Mouse (Mus musculus) heart, adult 2 months (tissue): ENCODE measurements around the gene Csnk1g2. TPM values are rescaled to one million over a fixed set of nuclear protein-coding genes. Genes with fewer than 3 reads are reported as not detected.
A peak's percentile ranks its signal among the peaks of the same experiment; 100 is the strongest.

Experiments used
- DNase-seq, 2 experiments: peaks; one replicate each; pipeline ENCODE4 v3.0.0; 2021
- H3K27ac ChIP-seq: fragments of 200-600 bp; 2 replicates; pipeline ENCODE4 v1.8.1; 2022
- H3K27me3 ChIP-seq: fragments of 200-500 bp; 2 replicates; pipeline ENCODE4 v1.6.1; 2012; ENCODE audit warnings: mild to moderate bottlenecking, low read length, inconsistent platforms, mixed read lengths; ENCODE audit not compliant: control insufficient read depth, insufficient read depth
- H3K36me3 ChIP-seq: fragments of 200-500 bp; 2 replicates; pipeline ENCODE4 v1.6.1; 2012; ENCODE audit warnings: low read length, inconsistent platforms; ENCODE audit not compliant: control insufficient read depth, insufficient read depth
- H3K4me1 ChIP-seq: fragments of 200-500 bp; 2 replicates; pipeline ENCODE4 v1.6.1; 2011; ENCODE audit warnings: low read length; ENCODE audit not compliant: control insufficient read depth, insufficient read depth
- H3K4me3 ChIP-seq: fragments of 200-600 bp; 2 replicates; pipeline ENCODE4 v1.8.1; 2022
- H3K79me2 ChIP-seq: fragments of 200-500 bp; replicated peaks from 2 replicates; pipeline ENCODE4 v1.6.1; 2012; ENCODE audit warnings: mild to moderate bottlenecking, inconsistent platforms, low read length, moderate library complexity, mixed read lengths; ENCODE audit not compliant: control insufficient read depth, insufficient read depth
- H3K9ac ChIP-seq: fragments of 200-500 bp; 2 replicates; pipeline ENCODE4 v1.6.1; 2012; ENCODE audit warnings: low read depth, mild to moderate bottlenecking, control low read depth, inconsistent platforms, low read length, mixed read lengths
- CTCF ChIP-seq: fragments of 200-600 bp; IDR thresholded peaks from 2 replicates; pipeline ENCODE4 v1.8.1; 2022; ENCODE audit warnings: antibody characterized with exemption, mild to moderate bottlenecking, moderate library complexity
- EP300 ChIP-seq: fragments of 200-500 bp; IDR thresholded peaks from 2 replicates; pipeline ENCODE4 v1.6.1; 2011; ENCODE audit warnings: low read depth, low read length, control low read depth; ENCODE audit not compliant: insufficient read depth
- POLR2A ChIP-seq: fragments of 200-500 bp; IDR thresholded peaks from 2 replicates; pipeline ENCODE4 v1.6.1; 2011; ENCODE audit warnings: mild to moderate bottlenecking, low read depth, low read length, control low read depth; ENCODE audit not compliant: insufficient read depth
- WGBS: fragments of 180-500 bp; shearing (Covaris S2); methylation state at CpG from one replicate; pipeline ENCODE4 v1.1.7; 2018; 5-methylcytosine and 5-hydroxymethylcytosine counted together
- intact Hi-C: fragments of 180-260 bp; cut with DNase I; formaldehyde crosslinking; loops from one replicate; pipeline ENCODE4 v1.15.1; 2025
- polyA plus RNA-seq: library from polyadenylated mRNA; depleted of rRNA; stranded (reverse); fragments of >200 nt; gene quantifications from 2 replicates; pipeline ENCODE4 v1.2.3, GENCODE M21; 2012
- total RNA-seq, 2 experiments: library from RNA; stranded (reverse); gene quantifications; 2 replicates each; pipeline ENCODE4 v1.2.3; 2021

Gene Csnk1g2
- total and polyA plus RNA-seq, 3 experiments = 117 to 130 (median 130) TPM

DNA sequence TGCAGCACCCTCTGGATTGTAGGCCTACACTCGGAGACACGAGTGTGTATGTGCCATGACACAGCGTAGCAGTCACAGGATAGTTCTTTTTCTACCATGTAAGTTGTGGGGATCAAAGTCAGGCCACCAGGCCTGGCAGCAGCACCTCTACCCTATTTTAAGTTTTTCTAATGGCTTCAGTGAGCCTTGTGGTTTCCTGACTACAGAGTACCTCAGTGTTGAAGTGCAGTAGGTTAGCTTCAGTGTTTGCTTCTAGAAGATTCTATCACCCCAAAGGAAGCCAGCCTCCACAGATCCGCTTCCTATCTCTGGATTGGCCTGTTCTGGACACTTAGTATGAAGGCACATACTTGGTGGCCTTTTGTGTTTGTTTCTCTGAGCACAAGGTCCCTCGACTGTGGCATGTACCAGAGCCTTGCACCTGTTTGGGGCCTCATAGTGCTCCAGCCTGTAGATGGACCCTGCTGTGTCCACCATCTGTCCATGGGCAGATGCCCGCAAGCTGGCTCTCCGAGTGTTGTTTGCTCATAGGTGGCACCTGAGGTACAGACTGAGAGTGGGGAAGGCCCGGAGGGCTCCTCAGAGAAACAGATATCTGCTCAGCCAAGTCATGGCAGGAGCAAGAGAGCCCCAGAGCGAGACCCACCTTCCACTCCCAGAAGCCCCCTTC, 12.4 kb upstream of the Csnk1g2 start:
- Histone ChIP-seq H3K79me2 (peaks cover 4% of the 10 kb centered on the region; the same call in 1 of the 2 replicates), H3K36me3 (no peaks in the 10 kb centered on the region), H3K27me3 (no peaks in the 10 kb centered on the region), H3K9ac (no peak overlapping the region), H3K27ac (no peak overlapping the region), H3K4me3 (no peak overlapping the region), H3K4me1 (no peaks in the 10 kb centered on the region)
- TF ChIP-seq CTCF (no peak), EP300 (no peak), POLR2A (no peak)
- peak in 1 of 2 experiments; percentile 20 for DNase-seq
- WGBS = 91% methylated on average over 9 of the region's 9 CpGs
- intact Hi-C loops = no loop called here

- Histone ChIP-seq H3K4me1 (no peaks in the 10 kb centered on the region), H3K27me3 (no peaks in the 10 kb centered on the region), H3K4me3 (no peak overlapping the region), H3K36me3 (no peaks in the 10 kb centered on the region), H3K79me2 (peaks cover 4% of the 10 kb centered on the region; the same call in 1 of the 2 replicates), H3K27ac (no peak overlapping the region), H3K9ac (no peak overlapping the region)
- TF ChIP-seq POLR2A = no peak
- peak; percentile 97 for TF ChIP-seq CTCF
- TF ChIP-seq EP300 = 0 out of 2 replicates have a peak, but pooled peaks have one; percentile 50
- WGBS = 31% methylated on average over 4 of the region's 4 CpGs
- intact Hi-C loops = loop anchor here (1.0 kb wide), 1 partner anchor 77 kb away; no protein-coding TSS in a partner anchor
- peak in 1 of 2 experiments; percentile 74 for DNase-seq
Measured at GRCm38 (mm10) chr10:80611024-80611423, 11.6 kb upstream of the Csnk1g2 start.

DNA sequence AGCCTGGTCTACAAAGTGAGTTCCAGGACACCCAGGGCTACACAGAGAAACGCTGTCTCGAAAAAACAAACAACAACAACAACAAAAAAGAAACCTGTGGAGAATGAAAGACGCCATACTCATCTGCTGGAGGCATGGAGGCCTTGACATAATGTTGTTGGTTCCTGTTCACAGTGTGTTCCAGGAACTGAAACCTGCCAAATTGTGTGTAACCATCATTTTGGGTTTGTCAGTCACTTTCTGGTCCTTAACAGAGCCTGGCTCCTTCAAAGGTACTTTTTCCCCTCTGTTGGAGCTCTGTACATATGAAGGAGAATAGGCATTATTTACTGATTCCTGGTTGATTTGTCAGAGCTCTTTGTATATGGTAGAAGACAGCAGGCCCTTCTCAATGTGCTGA, 10.7 kb upstream of the Csnk1g2 start:
- TF ChIP-seq EP300 (no peak), CTCF (no peak), POLR2A (no peak)
- no peak overlapping the region for H3K9ac ChIP-seq
- intact Hi-C loops = loop anchor here (1.0 kb wide), 1 partner anchor 76 kb away; no protein-coding TSS in a partner anchor

GRCm38 (mm10) chr10:80613821-80614220, 8.8 kb upstream of the Csnk1g2 start:
- no peak for DNase-seq
- Histone ChIP-seq H3K4me3 (no peak overlapping the region), H3K4me1 (no peaks in the 10 kb centered on the region), H3K9ac (no peak overlapping the region), H3K27me3 (no peaks in the 10 kb centered on the region), H3K27ac (no peak overlapping the region), H3K36me3 (no peaks in the 10 kb centered on the region), H3K79me2 (no peaks in the 10 kb centered on the region)
- WGBS = 81% methylated on average over 3 of the region's 3 CpGs
- intact Hi-C loops = no loop called here
- TF ChIP-seq CTCF (no peak), POLR2A (no peak), EP300 (no peak)

More for the DNA sequence above, 10.7 kb upstream of the Csnk1g2 start:
- Histone ChIP-seq H3K79me2 (no peaks in the 10 kb centered on the region; the same call in 1 of the 2 replicates), H3K27ac (no peak overlapping the region), H3K36me3 (no peaks in the 10 kb centered on the region), H3K27me3 (no peaks in the 10 kb centered on the region), H3K4me3 (no peak overlapping the region), H3K4me1 (no peaks in the 10 kb centered on the region)
- no peak for DNase-seq
- WGBS = 93% methylated on average over 3 of the region's 3 CpGs

DNA sequence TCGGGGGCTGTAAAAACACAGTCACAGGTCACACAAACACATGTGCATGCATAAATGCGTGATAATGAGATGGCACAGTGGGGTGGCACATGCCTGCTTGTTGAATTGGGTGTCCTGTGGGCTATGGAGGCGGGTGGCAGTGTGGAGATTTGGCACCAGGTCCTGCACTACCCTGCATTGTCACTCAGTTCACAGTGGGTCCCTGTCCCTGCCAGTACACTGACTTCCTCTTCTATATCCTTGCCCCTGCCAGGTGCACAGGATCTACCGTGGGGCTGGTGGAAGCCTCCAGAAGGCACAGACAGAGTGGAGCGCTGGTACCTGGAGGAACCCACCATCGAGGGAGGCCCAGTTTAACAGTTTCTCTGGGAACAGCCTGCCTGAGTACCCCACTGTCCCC, 8.3 kb upstream of the Csnk1g2 start:
- Histone ChIP-seq H3K4me1 (no peaks in the 10 kb centered on the region), H3K9ac (no peak overlapping the region), H3K36me3 (no peaks in the 10 kb centered on the region), H3K27me3 (no peaks in the 10 kb centered on the region), H3K79me2 (no peaks in the 10 kb centered on the region), H3K27ac (no peak overlapping the region), H3K4me3 (no peak overlapping the region)
- TF ChIP-seq EP300 = no peak
- TF ChIP-seq CTCF = no peak
- no peak for TF ChIP-seq POLR2A
- no peak for DNase-seq
- intact Hi-C loops = no loop called here
- 87% methylated on average over 6 of the region's 6 CpGs for WGBS

GRCm38 (mm10) chr10:80618181-80618580, 4.5 kb upstream of the Csnk1g2 start:
- WGBS = 28% methylated on average over 9 of the region's 9 CpGs
- intact Hi-C loops = no loop called here
- TF ChIP-seq POLR2A (no peak), EP300 (no peak), CTCF (no peak)
- Histone ChIP-seq H3K27me3 (no peaks in the 10 kb centered on the region), H3K27ac (no peak overlapping the region; the same call in 1 of the 2 replicates), H3K36me3 (no peaks in the 10 kb centered on the region), H3K4me3 (no peak overlapping the region), H3K79me2 (no peaks in the 10 kb centered on the region), H3K4me1 (no peaks in the 10 kb centered on the region), H3K9ac (no peak overlapping the region)
- DNase-seq = peak in 1 of 2 experiments; percentile 49
